Comparison of ENCODE assay signal across 8 mouse cellular contexts in genomic region chr2:137732410-137732809, GRCm38 (mm10).
DNase-seq lines count a peak whose midpoint lies in the region; ATAC-seq and TF ChIP-seq lines count a peak whose summit lies in the region.
"Had no signal": no experiment of that assay in that cellular context is flagged by ENCODE, and none has a peak within 500 bp of the region (broad histone marks: within the 10 kb centered on the region; RNA-seq: fewer than 3 reads in every experiment).

No protein-coding gene starts in this region.

- TF ChIP-seq POLR2A in brain, embryonic 14.5 days (IDR thresholded peaks at IDR 0.05; ENCODE audit: borderline replicate concordance, extremely low read depth, insufficient read depth, insufficient read length, poor library complexity, severe bottlenecking): no peak

- 18% methylated on average over 2 of the region's 2 CpGs for WGBS in kidney, postnatal 0 days
- 4% methylated on average over 2 of the region's 2 CpGs for WGBS in midbrain, postnatal 0 days

- peak; percentile 95 for TF ChIP-seq CTCF in layer of hippocampus, adult 2 months (conservative IDR thresholded peaks at IDR 0.05)
- peak; percentile 65; the same call in 1 of the 2 replicates for TF ChIP-seq CTCF in brain, embryonic 14.5 days (IDR thresholded peaks at IDR 0.05; ENCODE audit: borderline replicate concordance, extremely low read depth, insufficient read depth, insufficient read length)
- TF ChIP-seq CTCF in kidney, postnatal 0 days (IDR thresholded peaks at IDR 0.05; ENCODE audit: low read depth): peak; percentile 90
- TF ChIP-seq CTCF in midbrain, postnatal 0 days (IDR thresholded peaks at IDR 0.05): peak; percentile 89

- ATAC-seq in kidney, postnatal 0 days (replicated peaks; ENCODE audit: low FRiP score, low read depth): no peak
- ATAC-seq in midbrain, postnatal 0 days (ENCODE audit: low FRiP score): 0 out of 2 replicates have a peak, but pooled peaks have one; percentile 38
- ATAC-seq in CD4-positive, CD25-positive, alpha-beta regulatory T cell, adult 4 months: no peak

- DNase-seq in layer of hippocampus, adult 2 months (ENCODE audit: low spot score in 2 of 2): peak; percentile 42 to 45
- no peak for DNase-seq in layer of hippocampus, postnatal 36 days
- DNase-seq in brain, embryonic 14.5 days (ENCODE audit: low read depth): peak; percentile 85
- DNase-seq in embryo, embryonic 11 days: peak; percentile 78
- peak; percentile 87 for DNase-seq in kidney, postnatal 0 days (ENCODE audit: low spot score)
- DNase-seq in midbrain, postnatal 0 days (ENCODE audit: low spot score): peak; percentile 87

- H3K4me3 ChIP-seq in layer of hippocampus, adult 2 months: no peak overlapping the region
- no peak overlapping the region for H3K4me3 ChIP-seq in kidney, postnatal 0 days (replicated peaks; ENCODE audit: low read depth, low read length)
- no peak overlapping the region for H3K4me3 ChIP-seq in midbrain, postnatal 0 days (ENCODE audit: low read depth, low read length)
- H3K4me3 ChIP-seq: limb, embryonic 12.5 days had no signal

- no peak overlapping the region for H3K27ac ChIP-seq in layer of hippocampus, adult 2 months
- no peak overlapping the region for H3K27ac ChIP-seq in kidney, postnatal 0 days
- no peak overlapping the region for H3K27ac ChIP-seq in midbrain, postnatal 0 days (ENCODE audit: low read depth, low read length)
- H3K27ac ChIP-seq: limb, embryonic 12.5 days had no signal

- no peak overlapping the region for H3K4me2 ChIP-seq in kidney, postnatal 0 days (ENCODE audit: low read length)
- no peak overlapping the region for H3K4me2 ChIP-seq in midbrain, postnatal 0 days (ENCODE audit: low read depth, low read length, poor library complexity, severe bottlenecking)
- H3K4me2 ChIP-seq: limb, embryonic 12.5 days had no signal

- no peak overlapping the region for H3K9ac ChIP-seq in kidney, postnatal 0 days (ENCODE audit: low read depth, low read length)
- H3K9ac ChIP-seq in midbrain, postnatal 0 days (replicated peaks; ENCODE audit: low read length, poor library complexity, severe bottlenecking): no peak overlapping the region
- H3K9ac ChIP-seq: limb, embryonic 12.5 days had no signal

- no peaks in the 10 kb centered on the region for H3K9me3 ChIP-seq in kidney, postnatal 0 days (replicated peaks; ENCODE audit: low read length)
- no peaks in the 10 kb centered on the region for H3K9me3 ChIP-seq in midbrain, postnatal 0 days (ENCODE audit: low read length)
- H3K9me3 ChIP-seq: limb, embryonic 12.5 days had no signal

- no peaks in the 10 kb centered on the region for H3K27me3 ChIP-seq in kidney, postnatal 0 days (ENCODE audit: insufficient read depth, low read length)
- no peaks in the 10 kb centered on the region for H3K27me3 ChIP-seq in midbrain, postnatal 0 days (ENCODE audit: insufficient read depth, low read length)

- no peaks in the 10 kb centered on the region for H3K36me3 ChIP-seq in kidney, postnatal 0 days (ENCODE audit: insufficient read depth, low read length)
- no peaks in the 10 kb centered on the region for H3K36me3 ChIP-seq in midbrain, postnatal 0 days (ENCODE audit: insufficient read depth, low read length)
- H3K36me3 ChIP-seq: limb, embryonic 12.5 days had no signal

- no peaks in the 10 kb centered on the region for H3K4me1 ChIP-seq in kidney, postnatal 0 days (replicated peaks; ENCODE audit: insufficient read depth, low read length)
- H3K4me1 ChIP-seq in midbrain, postnatal 0 days (ENCODE audit: insufficient read depth, low read length): peaks cover 5% of the 10 kb centered on the region; the same call in 1 of the 2 replicates

Comparison
In these comparisons a context has a peak if more than half of its experiments do, and no peak if none do; other contexts are left out.
1. DNase-seq: peak in layer of hippocampus, adult 2 months (2 of 2), brain, embryonic 14.5 days (single experiment), embryo, embryonic 11 days (single experiment), kidney, postnatal 0 days (single experiment) and midbrain, postnatal 0 days (single experiment); none in layer of hippocampus, postnatal 36 days (0 of 2).
2. Peak in every context shown above with its lines, with median percentiles within 50 percentile points of each other: CTCF ChIP-seq.